Mouse (Mus musculus): ENCODE data around the gene Atad2b. TPM values are rescaled to one million over a fixed set of nuclear protein-coding genes. Genes with fewer than 3 reads are reported as not detected.
"Not testable (repeated sequence)": the region's sequence is repeated elsewhere in the genome, so short reads cannot be mapped to it uniquely, and the experiment has no call there.

Gene Atad2b
- total RNA-seq, 2 experiments from 2014 or later, result 28.2 to 32.2 TPM

DNA sequence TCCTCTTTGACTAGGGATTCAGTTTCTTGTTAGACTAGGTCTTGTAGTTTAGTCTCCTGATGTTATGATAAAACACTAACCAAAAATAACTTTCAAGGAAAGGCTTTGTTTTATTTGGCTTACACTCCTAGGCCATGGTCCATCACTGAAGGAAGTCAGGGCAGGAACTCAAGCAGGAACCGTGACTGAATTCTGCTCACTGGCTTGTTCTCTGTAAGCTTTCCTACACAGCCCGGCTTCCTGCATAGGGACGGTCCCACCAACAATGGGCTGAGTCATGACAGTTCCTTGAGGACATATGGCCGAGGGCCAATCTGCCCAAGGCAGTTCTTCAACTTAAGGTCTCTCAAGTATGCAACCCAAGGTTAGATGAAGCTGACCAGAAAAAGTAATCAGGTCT is 5.4 kb upstream of the Atad2b start:
- DNase-seq, result peak; percentile 7

DNA sequence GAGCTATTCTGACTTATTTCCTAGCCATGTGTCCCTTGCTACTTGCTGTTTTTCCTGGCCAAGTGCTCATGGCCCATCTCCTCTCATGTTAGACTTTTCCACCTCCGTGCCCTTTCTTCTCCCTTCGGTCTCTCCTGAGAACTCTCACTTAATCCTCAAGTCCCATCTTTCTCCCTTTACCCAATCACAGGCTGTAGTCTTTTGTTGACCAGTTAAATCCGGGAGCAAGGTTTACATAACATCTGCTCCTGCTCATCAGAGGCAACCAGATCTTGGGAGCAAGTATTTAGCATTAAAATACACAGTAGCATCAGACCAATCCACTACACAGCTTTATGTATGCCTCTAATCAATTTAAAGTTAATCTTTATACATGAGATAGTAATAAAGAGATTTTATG is 2.7 kb upstream of the Atad2b start:
- DNase-seq, result no peak

DNA sequence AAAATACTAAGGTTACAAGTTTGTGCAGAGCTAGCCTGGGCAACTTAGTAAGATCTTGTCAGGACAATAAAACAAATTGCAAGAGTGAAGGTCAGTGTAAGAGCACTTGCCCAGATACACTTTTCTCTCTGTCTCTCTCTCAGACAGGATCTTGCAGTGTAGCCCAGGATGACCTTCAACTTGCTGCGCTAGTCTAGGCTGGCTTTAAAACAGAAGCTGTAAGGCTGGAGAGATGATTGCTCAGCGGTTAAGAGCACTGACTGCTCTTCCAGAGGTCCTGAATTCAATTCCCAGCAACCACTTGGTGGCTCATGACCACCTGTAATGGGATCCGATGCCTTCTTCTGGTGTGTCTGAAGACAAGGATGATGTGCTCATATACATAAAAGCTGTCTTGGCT is 2.2 kb upstream of the Atad2b start:
- no peak for DNase-seq

DNA sequence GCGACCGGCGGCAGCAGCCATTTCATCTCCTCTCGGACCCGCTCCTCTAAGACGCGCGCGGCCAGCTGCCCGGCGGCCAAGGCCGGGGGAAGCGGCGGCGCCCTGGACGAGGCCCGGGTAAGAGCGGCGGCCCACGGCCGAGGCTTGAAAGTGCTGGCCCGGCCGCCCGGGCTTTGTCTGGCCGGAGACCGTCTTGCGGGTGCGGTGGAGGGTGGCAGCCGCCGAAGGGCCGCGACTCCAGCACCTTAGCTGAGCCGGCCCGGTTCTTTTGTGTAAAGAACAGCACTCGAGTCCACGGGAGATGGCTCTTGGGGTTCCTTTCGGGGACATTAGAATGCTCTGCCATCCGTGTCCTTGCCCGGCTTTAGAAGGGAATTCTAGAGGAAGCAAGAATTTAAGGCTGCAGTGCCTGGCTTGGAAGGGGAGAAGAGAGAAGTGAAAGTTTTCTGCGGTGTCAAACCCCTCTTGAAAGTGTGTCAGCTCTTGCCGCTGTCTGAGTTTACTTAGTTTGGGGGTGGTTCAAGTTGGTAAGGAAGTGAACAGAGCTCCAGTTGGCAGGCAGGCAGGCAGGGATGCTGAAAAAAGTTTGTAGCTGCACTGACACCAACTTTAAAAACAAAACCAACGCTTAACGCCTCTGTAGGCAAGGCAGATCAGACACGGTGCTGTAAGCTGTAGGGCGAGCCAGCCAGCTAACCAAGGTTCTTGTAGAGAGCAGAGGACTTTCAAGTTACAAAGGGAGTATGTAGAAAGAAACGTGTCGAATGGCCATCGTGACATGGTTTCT is 845 bp downstream of the Atad2b start:
- DNase-seq, result peak; percentile 60

DNA sequence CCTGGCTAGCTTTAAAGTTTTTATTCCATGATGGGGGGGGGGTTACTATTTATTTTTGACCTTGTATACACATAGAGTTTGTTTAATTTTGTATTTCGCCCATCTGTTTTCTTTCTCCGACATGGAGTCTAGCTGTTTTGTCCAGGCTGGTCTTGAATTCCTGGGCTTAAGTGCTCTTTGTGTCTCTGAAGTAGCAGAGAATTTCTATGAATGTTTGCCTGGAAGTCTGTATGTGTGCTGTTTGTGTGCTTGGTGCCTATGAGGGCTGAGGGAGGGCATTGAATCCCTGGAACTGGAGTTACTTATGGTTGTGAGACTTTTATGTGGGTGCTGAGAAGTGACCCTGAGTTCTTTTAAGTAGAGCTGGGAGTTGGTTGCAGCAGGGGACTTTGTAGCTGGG is 11.0 kb downstream of the Atad2b start:
- no peak for DNase-seq

DNA sequence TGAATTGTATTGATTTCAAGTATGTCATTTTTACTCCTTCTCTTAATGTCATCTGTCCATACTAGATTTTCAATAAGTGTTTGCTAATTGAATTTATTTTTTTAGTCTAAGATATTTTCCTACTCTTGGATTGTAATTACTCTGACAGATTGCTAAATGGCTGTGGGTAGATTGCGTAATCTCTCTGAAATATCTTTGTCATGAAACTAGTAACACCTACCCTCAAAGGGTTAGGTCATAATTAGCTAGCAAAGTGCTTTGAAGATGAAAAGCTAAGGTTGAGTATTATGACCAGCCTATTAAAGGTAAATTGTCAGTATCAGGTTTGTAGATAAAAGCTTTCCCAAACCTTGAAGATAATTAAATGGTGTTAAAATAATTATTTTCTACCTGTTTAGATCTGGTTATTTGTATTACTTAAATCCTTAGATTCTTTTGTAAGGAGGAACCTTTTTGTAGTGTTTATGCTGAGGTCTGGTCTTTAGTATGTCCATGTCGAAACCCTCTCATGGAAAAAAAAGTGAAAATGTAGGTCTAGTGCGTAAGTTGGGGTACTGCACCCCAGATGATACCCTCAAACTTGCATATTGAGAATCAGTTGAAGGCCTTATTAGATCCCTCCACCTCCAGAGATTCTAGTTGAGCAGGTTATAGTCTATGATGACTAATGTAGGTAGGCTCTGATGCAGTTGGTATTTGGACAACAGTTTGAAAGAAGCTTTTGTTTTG is 13.8 kb downstream of the Atad2b start:
- no peak for DNase-seq

DNA sequence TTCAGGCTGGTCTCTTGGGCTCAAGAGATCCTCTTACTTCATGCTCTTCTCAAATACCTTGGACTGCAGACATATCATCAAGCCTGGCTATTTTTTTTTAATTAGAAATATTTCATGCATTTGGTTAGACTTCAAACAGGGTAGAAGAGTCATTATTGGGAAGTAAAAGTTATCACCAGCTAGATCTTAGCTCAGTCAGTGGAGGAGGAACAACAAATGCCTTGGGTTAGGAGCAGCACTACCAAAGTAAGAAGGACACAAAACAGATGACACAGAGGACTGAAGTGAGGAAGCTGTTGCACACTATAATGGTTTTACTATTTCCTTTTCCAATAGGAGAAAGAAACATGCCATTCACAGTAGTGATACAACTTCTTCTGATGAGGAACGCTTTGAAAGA is 35.1 kb downstream of the Atad2b start:
- DNase-seq, result no peak

DNA sequence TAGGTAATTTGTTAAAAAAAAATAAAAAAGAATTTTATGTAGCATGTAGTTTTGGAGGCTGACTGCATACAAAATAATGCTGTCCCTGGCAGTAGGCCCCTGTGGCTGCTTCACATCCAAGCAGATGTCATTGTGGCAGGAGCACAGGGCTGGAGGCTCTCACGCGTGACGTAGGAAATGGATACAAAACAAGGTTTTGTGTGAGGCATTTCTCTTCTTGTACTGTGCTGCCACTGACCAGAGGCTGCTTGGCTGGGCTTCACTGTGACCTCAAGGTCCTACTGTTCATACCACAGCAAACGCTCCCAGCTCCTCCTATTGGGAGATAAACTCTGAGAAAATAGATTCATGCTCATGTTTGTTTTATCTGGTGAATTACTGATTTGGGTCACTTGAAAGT is 36.0 kb downstream of the Atad2b start:
- DNase-seq, result no peak

DNA sequence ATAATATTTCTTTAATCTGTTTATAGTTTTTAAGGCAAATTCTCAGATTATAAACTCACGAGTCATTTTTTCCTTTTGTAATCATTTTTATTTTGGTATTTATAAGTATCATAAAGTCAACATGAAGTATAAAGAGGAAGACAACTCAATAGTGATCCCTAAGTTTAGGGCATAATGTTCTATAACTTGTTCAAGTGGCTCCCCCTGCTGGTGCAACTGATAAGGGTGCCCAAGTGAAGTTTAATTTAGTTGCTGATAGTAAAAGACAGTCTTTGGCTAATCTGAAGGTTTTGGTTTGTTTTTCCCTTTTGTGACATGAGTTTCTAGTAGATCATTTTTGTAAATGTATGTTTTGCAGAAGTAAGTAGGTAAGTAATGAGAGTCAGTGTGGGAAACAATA is 55.8 kb downstream of the Atad2b start:
- DNase-seq, result peak; percentile 84

DNA sequence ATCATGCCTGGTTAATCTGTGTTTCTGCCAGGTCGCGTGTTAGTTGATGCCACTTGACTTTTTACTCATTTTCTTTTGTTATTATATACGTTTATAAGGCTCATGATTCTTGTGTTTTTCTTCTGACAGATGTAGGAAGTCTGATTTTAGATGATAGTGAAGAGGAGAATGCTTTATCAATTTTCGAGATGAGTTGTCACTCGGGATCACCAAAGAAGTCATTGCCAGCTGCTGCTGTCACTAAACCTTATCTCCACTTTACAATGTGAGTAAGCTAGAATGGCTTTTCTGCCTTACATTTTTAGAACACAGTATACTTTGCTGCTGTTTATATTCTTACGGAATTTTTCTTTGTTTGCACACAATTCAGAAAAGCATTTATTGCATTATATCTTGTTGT is 61.2 kb downstream of the Atad2b start:
- DNase-seq, result no peak

DNA sequence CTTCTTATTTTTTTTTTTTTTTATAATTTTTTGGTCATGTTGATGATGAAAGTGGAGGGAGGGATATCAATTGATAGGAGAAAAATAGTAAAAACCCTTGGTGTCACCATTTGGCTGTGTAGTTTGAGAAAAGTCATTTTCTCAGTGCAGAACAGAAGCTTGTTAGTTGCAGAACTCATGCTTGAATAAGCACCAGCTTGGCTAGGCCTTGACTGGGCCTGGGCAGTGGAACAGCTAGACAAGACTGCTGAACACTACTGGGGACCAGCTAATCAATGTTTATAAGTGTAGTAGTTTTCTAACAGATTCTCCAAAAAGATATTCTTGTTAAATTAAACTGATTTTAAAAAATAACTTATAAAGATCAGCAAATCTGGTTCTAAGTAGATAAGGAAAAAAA is 79.8 kb downstream of the Atad2b start:
- DNase-seq, result no peak

DNA sequence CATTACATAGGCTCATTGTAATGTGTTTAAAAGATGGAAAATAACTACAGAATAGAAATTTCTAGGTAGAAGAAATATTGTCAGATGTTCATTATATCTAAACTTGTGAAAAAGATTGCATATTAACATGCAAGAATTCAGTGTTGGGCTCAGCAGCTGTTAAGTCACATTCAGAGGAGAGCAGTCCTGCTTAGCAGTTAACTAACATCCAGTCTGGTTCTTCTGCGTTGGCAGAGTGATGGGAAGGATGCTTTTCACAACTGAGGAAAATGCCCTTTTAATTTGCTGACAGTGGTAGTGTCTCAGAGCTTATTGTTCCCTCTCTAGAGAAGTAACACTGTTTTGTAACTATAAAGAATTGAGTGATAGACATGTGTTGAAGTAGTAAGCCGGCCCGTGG is 88.2 kb downstream of the Atad2b start:
- no peak for DNase-seq

DNA sequence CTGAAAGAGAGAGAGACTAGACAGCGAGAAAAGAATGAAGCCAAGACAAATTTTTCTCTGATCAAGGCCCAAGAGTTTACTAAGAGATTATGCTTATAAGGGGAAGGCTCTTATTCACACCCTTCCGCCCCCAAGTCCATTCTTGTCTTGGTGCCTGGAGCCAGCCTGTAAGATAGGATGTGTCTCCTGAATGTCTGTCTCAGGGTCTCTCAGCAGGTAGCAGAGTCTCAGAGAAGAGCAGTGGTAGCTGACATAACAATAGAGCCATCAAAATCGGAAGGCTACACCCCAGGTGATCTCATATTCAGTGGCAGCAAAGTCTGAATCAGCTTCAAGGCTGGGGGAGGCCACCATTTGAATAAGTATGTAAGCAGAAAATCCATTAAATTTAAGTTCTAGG is 88.6 kb downstream of the Atad2b start:
- DNase-seq, result not testable (repeated sequence)

DNA sequence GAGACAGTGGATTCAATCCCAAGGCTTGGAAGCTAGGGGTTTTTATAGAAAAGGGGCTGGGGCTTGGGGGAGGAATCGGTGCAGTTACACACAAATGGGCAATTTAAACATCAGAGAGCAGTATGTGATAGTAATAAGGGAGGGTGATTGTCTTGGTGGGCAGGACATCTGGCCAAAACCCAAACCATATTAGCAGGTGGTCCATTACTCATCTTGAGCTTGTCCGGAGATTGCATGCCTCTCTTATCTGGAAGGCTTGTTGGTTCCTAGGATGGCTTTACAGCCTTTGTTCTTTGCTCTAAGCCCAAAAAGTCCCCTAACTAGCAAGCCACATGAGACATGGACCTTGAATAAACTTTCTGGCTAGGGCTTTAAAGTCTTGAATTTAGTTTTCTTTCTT is 91.5 kb downstream of the Atad2b start:
- DNase-seq, result not testable (repeated sequence)

DNA sequence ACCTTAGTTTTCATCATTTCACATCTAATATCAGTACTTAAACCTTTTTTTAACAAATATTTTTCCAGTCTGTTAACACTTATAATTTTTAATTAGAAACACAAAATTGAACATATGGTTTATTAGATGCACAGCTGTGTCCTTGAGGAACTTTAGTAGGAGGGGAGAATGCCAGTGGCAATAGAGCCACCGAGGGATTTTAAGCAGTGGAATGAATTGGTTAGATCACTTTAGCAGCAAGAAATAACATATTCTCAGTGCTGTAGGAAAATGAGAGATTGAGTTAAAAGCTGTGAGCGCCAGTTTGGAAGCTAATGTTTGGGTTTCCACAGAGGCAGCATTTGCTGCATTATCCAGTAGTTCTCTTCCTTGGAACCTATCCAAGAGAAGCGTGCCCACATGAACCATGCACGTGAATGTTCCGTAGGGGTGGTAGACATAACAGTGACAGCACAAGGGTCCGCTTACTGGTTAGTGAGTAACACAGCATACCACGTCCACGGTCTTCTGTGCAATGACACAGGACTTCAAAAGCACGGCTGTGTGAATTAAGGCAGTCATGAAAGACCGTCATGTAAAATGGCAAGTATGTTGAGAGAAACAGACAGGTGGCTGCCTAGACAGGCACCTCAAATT is 108.2 kb downstream of the Atad2b start:
- DNase-seq, result no peak

DNA sequence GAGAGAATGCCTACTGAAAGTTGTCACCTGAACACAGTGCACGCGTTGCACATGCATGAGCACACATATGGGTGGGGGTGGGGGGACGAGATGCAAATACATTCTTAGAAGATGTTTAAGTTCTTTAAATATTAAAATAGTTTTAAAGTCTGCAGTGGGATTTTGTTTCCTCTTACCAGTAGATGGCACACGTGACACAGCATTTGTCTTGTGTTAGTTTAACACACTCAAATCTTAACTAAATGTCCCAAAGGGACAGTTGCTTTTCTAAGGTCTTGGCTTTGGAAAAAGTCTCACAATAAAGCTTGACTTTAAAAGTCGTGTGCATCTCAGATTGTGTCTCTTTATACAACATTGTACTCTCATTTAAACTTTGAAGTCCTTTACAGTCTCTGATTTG is 111.9 kb downstream of the Atad2b start:
- no peak for DNase-seq

DNA sequence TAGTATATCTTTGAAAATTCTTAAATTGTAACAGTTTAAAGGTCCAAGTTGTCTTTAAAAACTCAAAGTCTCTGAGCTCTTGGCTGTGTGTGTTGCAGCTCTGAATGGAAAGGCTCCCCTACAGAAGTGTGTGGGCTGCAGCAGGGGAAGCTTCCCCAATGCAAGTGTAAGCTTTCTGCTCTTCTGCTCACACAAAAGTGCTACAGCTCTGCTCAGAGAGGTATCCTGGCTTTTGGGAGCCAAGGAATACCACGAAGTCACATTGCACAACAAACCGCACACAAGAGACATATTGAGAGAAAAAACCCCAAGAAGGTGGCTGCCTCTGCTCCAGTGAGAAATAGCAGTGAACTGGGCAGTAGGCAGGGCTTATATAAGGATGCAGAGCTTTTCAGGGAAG is 120.9 kb downstream of the Atad2b start:
- DNase-seq, result no peak

DNA sequence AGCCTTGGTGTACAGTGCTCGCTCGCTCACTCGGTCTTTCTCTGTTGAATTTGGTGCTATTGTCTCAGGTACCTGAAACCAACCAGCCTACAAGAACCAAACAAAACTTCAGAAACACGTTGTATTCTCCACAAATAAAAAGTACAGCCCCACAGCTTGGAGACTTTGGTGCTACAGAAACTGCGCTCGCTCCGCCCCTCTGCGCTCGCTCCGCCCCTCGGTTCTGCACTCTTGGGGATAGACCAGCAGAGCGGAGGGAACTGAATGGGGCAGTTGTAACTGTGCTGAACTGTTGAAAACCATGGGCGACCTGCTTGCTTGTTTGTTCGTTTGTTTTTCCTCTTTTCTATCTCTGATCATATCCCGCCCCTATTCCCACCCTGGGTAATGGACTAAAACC is 127.0 kb downstream of the Atad2b start:
- no peak for DNase-seq

DNA sequence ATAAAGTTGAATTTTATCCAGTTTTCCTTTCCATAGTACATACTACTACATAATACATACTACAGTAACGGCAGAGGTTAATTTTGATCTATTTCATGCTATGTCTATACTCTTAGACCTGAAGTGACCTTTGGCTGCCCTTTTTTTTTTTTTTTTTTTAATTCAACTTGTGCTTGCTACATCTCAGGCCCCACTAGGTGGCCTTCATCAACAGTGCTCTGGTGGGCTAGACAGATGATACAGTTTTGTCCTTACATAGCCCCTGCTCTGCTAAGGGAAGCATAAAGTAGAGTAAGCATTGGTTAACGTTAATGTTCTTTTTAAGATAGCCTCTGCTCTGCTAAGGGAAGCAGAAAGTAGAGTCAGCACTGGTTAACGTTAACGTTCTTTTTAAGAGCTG is 131.0 kb downstream of the Atad2b start:
- DNase-seq, result no peak

DNA sequence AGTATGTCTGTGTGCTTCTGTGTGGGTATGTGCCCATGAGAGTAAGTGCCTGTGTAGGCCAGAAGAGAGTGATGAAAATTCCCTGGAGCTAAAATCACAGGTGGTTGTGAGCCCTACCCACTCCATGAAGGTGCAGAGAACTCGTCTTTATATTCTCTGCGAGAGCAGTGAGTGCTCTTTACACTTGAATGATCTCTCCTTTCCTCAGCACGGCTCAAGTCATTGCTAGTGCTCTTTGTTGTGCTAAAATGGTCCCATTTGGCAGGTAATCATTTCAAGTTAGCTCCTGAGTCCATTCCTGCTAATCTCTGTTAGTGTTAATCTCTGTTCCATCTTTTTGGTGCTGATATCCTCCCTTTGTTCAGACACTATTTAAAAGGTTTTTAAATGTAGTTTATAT is 150.4 kb downstream of the Atad2b start:
- no peak for DNase-seq

DNA sequence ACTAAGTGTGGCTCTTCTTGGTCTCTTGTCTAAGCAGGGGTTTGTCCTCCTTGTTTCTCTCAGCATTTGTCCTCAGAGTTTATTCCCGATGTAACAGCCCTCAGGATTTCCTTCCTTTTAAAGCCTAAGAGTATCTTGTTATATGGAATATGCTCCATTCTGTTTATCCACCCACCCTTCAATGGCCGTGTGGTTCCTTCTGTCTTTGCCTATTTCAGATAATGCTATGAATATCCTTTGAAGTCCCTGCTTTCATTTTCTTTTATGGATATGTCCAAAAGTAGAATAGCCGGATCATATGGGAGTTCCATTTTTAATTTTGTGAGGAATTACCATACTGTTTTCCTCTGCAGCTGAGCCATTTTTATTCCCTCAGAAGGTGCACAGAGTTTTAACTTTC is 153.0 kb downstream of the Atad2b start:
- DNase-seq, result no peak

DNA sequence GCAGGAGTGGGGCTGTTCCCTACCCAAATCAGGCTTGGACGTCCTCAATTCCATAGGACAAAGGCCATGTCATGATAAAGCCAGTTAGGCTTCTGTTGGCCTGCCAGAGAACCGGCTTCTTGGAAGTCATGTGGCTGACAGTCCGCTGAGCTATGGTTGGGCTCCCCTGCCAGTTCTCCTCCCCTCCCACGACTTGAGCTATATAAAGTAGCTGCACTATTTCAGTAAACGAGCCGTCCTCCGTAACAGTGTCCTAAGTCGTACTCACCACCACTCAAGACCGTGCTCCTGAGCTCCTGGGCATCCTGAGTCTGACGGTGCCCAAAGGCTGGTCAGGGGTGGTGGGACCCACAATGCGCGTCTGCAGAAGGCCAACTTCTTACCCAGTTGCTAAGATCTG is 156.0 kb downstream of the Atad2b start:
- peak; percentile 26 for DNase-seq

DNA sequence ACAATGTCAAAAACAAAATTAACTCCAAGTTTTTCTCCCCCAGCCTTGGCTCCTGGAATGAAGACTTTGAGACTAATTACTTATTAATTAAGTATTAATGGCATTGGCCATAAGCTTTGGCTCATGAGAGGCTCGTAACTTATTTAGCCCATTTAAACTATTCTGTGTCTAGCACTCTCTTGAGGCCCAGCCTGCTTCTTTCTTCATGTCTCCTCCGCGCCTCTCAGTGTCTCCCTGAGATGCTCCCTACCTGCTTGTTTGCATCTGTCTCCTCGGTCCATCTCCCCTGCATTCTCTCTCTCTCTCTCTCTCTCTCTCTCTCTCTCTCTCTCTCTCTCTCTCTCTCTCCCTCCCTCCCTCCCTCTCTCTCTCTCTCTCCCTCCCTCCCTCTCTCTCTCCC is 164.3 kb downstream of the Atad2b start:
- no peak for DNase-seq

DNA sequence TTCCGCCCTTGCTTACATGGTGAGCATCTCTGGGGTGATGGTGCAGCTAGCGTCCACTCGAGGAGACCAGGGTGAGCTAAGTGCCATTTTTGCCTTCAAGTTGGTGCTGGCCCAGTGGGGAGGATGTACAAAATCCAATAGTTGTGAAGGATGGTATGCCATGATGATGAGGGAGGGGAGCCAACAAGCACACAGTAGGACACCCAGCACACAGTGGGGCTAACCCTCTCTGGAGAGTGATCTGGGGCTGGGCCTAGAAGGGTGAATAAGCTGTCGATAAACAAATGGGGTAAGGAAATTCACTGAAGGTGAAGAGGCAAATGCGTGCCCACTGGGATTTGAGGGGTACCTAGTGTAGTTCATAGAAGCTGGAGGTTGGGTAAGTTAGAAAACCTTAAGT is 167.6 kb downstream of the Atad2b start:
- DNase-seq, result no peak
